Mouse (Mus musculus) CH12F3 (cell line): Measurements from ENCODE around the gene Fdxacb1.

Experiments used
- in situ Hi-C: fragments of 300-500 bp; cut with MboI; formaldehyde crosslinking; loops from 2 replicates; pipeline ENCODE4 v1.14.3; 2020; ENCODE audit warnings: low sequenced_read_pairs

Gene Fdxacb1

GRCm38 (mm10) chr9:50800985-50801384, 32.9 kb downstream of the Fdxacb1 start:
- in situ Hi-C loops, result no loop called here

- in situ Hi-C loops, result no loop called here
Measured at GRCm38 (mm10) chr9:50803055-50803671, 35.1 kb downstream of the Fdxacb1 start.

GRCm38 (mm10) chr9:50808471-50808870, 40.4 kb downstream of the Fdxacb1 start:
- in situ Hi-C loops, result no loop called here

- in situ Hi-C loops, result no loop called here
Measured at GRCm38 (mm10) chr9:50809146-50809545, 41.1 kb downstream of the Fdxacb1 start.

- in situ Hi-C loops, result no loop called here
Measured at GRCm38 (mm10) chr9:50811187-50811586, 43.2 kb downstream of the Fdxacb1 start.

- in situ Hi-C loops, result no loop called here
Measured at GRCm38 (mm10) chr9:50811746-50812145, 43.7 kb downstream of the Fdxacb1 start.

GRCm38 (mm10) chr9:50813796-50814195, 45.8 kb downstream of the Fdxacb1 start:
- in situ Hi-C loops, result no loop called here

GRCm38 (mm10) chr9:50815666-50816065, 47.6 kb downstream of the Fdxacb1 start:
- in situ Hi-C loops, result no loop called here

- in situ Hi-C loops, result no loop called here
Measured at GRCm38 (mm10) chr9:50816512-50816911, 48.5 kb downstream of the Fdxacb1 start.

GRCm38 (mm10) chr9:50818050-50818449, 50.0 kb downstream of the Fdxacb1 start:
- in situ Hi-C loops, result no loop called here

- in situ Hi-C loops, result no loop called here
Measured at GRCm38 (mm10) chr9:50819716-50820115, 51.7 kb downstream of the Fdxacb1 start.

- in situ Hi-C loops, result no loop called here
Measured at GRCm38 (mm10) chr9:50821651-50822050, 53.6 kb downstream of the Fdxacb1 start.

GRCm38 (mm10) chr9:50822216-50822615, 54.2 kb downstream of the Fdxacb1 start:
- in situ Hi-C loops, result no loop called here
